Mouse (Mus musculus) left cerebral cortex, adult 11 months (tissue): Measurements from ENCODE around the gene Cox6b1.

ENCODE experiments used
- DNase-seq: peaks from one replicate; pipeline ENCODE4 v3.0.0; 2022; ENCODE audit warnings: low spot score

Gene Cox6b1

DNA sequence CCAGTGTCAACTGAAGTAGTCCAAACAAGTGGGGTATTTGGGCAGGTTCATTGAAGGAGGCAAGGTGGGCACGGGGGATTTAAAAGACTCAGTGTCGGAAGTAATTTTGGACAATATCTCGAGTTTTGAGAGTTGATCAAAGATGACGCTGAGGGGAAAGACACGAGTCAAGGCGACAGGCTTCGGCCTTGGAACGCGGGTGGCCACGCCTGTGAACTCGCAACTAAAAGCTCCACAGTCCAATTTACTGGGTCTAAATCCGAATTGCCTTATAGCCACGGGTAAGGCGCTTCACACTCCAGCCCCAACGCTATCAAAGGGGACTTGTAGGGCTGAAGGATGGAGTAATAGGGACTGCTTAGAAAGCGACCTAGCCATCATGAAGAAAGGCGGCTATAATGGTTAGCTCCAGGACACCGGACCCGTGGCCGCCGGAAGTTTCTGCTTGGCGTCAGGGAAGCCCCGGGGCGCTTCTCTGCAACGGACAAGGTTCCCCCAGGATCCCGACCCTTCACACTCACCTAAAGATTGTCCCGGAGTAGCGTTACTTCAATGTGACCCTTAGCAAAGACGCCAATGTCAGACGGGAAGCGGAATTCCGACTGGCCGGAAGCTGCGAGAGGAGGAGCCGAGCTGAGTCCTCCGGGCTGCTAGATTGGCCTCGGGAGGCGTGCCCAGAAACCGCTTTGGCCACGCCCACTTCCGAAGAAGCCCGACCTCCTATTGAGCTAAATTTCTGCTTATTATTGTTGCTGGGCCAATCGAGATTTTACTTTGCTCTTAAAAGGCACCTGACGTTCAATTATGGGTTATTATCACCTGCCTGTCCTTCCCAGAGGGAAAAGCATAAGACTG lies at the start of gene Cox6b1:
Gene Cox6b1 (minus strand): TSS at position 622 of the 855 bp plus-strand sequence.
- DNase-seq: peak; percentile 81

DNA sequence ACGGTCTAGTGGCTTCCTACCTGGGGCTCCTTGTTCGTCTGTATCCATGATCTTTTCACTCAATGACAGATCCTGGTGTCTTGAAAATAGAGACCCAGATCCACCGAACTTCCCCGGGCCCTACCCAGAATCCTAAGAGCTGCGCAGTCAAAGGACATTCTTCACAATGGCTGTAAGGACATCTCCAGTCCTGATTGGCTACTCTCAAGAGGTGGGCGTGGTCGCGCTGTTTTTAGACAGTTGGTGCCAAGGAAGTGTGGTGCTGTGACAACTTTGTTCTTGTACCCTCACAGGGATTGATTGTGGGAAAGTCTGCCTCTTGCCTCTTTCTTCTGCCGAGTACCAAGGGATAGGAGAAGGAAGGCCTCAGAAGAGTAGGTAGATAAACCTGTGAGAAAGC lies 45.5 kb upstream of the Cox6b1 start, which contains the start of gene Pmis2:
Gene Pmis2 (minus strand): TSS at position 126 of the 400 bp plus-strand sequence.
- no peak for DNase-seq

DNA sequence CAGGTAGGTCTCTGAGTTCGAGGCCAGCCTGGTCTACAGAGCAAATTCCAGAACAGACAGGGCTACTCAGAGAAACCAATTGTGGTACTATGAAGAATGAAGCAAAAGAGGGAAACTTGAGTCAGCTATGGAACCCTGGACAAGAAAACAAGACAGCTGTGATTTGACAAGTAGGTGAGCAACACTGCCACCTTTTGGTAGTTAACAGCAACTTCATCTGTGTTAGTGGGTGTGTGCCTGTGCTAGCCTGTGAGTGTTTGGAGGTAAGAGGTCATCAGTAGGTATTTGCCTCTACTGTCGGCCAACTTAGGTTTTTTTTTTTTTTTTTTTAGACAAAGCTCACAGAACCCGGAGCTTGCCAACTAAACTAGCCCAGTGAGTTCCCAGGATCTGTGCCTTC lies 43.3 kb upstream of the Cox6b1 start:
- DNase-seq: no peak

DNA sequence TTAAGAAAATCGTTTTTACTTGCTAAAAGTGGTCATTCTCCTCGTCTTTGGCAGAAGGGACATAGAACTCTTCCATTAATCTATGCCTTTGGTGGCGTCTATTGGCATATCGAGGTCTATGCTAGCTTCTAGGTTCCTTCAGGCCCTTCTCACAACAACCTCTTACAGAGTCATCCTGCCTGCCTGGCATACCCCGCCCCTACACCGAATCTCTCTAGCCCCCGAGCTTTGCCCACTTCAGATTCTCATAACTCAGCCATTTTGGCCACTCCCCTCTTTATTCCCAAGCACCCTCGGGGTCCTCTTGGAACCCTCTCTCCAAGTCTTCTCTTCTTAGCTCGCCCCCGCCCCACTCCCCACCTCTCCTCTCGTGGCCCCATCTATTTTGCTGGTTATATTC lies 39.4 kb upstream of the Cox6b1 start:
- no peak for DNase-seq

DNA sequence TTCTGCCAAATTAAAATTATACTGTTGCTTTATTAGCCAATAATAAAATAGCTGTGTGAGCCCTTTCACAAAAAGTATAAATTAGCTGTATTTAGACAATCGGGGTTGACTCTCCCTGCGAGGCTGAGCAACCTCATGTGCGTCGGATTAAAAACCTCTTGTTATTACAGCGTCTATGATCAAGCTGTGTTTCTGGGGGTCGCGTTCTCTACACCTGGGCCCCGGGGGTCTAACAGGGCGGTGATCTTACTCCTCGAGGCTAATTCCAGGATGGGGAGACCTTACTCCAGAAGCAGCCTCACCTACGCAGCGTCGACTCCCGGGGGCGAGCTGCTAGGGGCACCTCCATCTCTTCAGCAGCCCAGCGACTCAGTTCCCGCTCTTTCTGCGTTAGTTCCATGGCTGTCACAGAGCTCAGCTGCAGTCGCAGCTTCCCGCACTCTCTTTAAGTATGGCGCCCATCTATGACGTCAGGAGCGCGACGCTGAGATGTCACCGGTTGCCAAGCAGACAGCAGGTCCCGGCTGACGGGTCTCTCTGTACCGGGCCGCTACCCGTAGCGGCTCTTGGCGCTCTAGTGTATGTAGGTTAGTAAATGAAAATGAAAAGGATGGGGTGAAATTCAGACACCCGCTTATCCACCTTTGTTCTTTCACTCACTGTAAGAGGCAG lies 38.7 kb upstream of the Cox6b1 start, which contains the start of gene Haus5:
Gene Haus5 (minus strand): TSS at position 466 of the 672 bp plus-strand sequence.
- peak; percentile 90 for DNase-seq

DNA sequence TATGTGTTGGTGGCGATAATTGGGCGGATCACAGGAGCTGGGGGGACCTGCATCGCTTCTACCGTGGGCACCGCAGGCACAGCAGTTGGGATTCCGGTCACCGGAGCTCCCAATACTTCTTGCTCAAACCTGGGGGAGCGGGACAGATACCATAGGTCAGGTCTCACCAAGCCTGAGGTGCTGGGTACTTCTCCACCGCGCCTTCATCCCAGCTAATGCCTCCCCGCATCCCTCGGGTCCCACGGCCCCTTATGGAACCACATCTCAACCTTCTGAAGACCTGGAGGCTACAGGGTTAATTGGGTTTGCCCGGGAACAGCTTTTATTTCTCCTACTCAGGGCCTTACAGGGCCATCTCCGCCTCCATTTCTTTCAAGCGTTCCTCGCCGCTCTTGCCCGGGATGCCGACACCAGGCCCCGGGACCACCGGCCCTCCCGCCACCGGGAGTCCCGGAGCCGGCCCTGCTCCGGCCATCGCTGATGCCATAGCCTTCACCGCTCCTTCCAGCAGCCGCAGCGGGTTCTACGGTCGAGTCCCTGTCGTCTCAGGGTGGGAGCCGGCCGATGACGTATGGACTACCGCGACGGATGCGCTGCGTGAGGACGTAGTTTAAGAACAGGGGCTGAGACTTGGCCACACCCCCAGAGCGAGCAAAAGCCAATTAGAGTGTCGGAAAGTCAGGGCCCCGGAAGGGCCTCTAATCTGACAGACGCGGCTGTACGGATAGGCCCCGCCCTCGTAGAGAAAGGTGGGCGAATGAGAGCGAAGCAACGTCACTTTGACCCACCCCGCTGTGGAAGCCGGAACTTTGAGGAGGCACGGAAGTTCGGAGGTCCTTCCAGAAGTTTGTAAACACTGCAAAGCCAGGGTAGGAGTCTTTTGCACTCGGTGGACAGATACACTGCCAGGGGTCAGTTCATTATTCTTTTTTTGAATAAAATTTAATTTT lies 23.9 kb upstream of the Cox6b1 start, which contains the start of gene Rbm42:
Gene Rbm42 (minus strand): TSS at position 727 of the 950 bp plus-strand sequence.
- DNase-seq: peak; percentile 99

DNA sequence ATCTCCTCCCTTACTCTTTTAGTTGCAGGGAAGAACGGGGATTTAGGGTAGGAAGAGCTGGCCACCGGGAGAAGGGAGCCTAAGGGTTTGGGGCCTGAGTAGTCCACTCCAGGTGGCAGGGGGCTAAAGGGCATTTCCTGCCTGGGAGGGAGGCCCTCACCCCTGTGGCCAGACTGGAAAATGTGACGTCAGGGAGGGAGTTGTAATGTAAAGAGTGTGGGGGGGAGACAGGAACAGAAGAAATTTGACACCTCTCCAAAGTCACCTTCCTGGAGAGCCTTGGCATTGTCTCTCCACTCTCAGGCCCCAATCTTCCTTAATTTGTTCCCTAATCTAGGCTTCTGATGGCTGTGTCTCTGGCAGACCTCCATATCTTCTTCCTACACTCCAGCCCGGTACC lies 13.1 kb upstream of the Cox6b1 start:
- DNase-seq: no peak

DNA sequence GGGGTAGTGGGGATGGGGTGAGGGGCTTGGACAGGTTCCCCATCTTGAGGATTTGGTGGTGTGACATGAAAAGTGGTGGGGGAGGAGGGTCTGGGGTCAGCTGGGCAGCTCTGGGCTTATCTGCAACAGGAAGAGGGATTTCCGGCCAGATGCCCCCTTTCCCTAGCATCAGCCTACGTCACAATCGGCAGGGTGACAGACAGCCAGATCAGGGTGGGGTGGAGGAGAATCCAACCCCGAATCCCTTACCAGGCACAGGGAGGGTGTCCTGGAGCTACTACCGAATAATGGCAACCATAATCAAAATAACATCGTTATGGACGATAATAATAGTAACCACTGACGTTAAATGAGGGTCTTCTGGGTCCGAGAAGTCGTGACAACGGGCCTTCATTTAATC lies 10.4 kb upstream of the Cox6b1 start:
- no peak for DNase-seq

DNA sequence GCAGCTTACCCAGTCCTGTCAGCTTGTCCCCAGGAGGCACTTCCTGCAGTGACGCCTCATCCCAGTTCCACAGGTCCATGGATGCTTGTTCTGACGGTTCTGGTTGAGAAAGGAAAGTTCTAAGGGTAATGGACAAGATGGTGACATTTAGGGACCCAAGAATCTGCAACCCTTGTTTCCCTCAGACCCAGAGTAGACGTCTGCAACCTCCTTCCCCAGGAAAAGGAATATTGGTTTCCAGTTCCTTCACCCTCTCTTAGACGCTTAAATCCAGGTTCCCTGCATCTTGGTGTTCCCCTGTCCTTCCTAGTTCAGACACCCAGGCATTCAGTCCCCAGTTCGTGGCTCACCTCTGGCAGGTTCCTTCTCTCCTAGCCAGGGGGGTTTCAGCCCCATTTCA lies 9.8 kb upstream of the Cox6b1 start, which contains the start of gene Etv2:
Gene Etv2 (minus strand): TSS at position 101 of the 400 bp plus-strand sequence.
- no peak for DNase-seq

DNA sequence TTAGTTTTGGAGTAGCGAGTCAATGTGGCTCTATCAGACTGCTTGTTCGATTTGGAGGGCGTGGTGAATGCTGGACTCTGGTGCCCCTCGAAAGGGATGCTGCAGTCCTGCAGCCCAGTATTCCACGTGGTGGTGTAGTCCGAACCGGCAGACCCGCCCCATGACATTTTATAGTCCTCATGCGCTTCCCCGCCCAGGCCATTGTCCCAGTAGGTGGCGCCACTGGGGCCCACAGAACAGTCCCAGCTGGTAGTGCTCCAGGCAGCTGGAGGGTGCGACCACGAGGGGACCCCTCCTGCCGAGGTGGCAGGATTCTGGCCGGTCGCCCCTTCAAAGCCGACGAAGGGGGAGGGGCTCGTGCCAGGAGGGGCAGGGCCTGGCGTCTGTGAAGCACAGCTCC lies 8.7 kb upstream of the Cox6b1 start:
- DNase-seq: no peak

DNA sequence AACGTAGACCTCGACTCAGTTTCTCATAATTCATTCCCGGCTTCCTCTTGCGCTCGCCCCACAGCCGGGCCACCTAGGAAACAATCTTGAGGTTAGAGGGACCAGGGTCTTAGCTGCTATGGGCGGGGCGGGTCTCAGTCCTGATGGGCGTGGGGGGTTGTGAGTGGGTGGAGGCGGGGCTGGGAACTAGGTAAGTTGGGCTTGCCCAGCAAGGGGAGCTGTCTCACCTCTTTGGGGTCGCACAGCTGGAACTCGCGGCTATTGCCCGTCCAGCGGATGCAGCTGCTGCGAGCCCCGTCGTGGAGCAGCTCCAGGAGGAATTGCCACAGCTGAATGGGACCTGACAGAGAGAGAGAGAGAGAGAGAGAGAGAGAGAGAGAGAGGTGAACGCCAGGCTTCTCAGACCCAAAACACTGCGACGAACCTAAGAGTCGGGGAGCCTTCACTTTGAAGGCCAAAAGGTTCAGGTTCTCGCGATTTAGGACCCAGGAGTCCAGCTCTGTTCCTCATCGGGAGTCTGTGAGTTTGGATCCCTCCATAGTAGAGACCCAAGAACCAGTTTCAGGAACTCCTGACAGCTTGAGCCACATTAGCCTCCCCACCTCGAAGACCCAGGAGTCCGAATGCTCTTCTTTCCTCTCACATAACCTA lies 7.9 kb upstream of the Cox6b1 start:
- no peak for DNase-seq

DNA sequence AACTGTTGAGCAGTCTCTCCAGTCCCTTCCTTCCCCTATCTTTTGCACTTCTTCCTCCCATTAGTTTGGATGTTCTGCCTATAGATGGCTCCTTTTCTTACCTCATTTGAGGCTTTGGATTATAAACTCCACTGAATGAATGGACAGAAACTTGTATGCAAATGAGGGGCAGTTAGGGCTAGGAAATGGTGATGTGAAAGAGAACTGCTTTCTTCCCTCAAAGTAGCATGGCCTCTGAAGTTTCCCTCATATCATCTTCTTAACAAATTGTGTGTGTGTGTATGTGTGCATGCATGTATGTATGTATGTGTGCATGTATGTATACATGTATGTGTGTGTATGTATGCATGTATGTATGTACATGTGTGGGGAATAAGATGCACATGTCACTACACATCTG lies 3.1 kb upstream of the Cox6b1 start:
- DNase-seq: no peak

DNA sequence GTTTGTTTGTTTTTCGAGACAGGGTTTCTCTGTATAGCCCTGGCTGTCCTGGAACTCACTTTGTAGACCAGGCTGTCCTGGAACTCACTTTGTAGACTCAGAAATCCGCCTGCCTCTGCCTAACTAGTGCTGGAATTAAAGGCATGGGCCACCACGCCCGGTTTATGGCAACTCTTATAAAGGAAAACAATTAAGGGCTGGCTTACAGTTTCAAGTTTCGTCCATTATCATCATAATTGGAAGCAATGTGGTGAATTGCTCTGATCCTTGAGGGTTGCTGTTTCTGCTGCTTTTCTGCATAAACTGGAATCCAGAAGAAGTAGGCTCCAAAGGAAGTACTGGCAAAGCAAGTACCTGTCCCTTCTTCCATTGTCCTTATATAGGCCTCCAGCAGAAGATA lies 696 bp upstream of the Cox6b1 start:
- DNase-seq: no peak

DNA sequence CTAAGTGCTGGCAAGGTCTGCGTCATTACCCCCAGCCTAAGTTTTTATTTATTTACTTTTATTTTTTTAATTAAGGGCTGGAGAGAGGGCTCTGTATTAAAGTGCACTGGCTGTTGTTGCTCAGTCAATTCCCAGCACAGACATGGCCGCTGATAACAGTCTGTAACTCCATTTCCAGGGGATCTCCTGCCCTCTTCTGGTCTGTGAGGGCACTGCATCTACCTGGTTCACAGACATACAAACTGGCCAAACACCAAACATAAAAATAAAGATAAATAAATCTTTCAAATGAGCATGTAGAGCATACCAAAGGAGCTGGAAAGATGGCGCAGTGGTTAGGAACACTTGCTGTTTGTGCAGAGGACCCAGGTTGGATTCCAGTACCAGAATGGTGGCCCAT lies 6.7 kb downstream of the Cox6b1 start:
- DNase-seq: no peak

DNA sequence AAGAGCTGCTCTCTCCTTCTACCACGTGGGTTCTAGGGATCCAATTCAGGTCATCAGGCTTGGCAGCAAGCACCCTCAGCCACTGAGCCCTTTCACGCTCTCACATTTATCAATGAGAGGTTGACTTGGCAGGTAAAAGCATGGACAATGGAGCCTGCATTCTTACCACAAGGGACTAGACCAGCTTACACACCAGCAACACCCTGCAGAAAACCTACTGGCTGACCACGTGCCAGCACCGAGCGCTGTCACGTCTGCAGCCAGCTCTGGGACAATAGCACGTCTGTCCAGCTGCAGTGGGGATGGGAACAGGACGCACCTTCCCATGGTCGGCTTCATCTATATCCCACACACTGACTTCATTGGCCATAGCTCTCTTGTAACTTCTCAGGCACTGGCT lies 7.3 kb downstream of the Cox6b1 start:
- DNase-seq: no peak

DNA sequence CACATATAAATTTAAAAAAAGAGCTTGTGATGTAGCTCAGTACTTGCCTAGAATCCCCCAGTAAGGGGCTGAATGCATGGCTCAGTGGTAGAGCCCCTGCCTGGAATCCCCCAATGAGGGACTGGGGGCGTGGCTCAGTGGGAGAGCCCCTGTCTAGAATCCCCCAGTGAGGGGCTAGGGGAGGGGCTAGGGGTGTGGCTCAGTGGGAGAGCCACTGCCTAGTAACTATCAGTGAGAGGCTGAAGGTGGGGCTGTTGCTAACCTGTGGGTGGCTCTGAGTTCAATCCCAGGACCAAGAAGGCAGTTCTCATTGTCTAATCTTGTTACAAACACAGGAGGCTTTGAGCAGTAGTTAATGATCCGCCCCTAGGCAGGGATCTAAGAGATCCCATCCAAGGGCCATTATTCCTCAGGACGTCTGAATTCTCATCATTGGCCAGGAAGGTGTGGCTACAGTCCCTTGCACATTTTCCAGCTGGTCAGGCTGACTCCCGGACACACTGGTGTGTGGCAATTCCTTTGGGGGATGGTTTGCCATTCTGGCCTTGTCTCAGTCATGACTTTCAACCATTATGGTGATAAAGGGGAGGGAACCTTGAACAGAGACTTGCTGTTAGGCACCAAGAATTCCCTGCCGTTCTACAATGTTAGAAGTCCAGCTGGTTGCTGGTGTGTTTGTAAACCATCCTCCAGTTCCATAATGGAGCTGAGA lies 10.7 kb downstream of the Cox6b1 start:
- DNase-seq: no peak

DNA sequence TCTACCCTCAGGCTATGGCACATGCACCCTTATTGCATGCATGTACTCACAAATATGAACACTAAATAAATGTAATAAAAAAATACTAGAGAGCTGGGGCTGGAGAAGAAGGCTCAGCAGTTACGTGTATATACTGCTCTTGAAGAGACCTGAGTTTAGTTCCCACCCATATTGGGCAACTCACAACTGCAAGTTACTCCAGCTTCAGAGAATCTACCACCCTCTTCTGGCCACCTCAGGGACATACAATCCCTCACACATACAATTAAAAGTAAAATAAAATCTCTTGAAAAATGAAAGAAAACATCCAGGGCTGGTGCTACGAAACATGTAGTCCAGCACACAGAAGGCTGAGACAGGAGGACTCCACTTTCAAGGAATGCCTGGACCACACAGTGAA lies 11.5 kb downstream of the Cox6b1 start:
- DNase-seq: no peak

DNA sequence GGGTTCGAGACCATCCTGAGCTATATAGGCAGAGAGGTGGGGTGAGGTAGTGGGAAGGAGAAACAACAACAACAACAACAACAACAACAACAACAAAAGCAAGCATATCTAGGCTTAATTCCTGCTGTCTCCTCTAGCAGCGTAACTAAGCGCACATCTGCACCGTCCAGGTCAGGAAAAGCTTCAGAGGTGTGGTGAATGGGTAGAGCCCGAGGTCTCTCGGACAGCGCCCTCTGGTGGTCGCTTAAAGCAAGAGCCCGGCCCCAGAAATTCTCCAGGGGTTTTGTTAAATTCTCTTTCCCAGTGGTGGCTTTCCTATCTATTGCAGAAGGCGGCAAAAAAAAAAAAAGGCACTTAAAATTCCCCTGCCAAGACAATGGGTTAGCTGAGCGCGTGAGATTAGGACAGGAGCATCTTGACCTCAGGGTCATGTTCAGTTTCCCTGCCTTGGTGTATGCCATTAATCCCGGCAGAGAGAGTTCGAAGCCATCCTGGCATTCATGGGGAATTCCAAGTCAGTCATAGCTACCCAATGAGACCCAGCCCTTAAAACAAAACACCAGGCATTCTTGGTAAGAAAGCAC lies 12.3 kb downstream of the Cox6b1 start:
- no peak for DNase-seq

DNA sequence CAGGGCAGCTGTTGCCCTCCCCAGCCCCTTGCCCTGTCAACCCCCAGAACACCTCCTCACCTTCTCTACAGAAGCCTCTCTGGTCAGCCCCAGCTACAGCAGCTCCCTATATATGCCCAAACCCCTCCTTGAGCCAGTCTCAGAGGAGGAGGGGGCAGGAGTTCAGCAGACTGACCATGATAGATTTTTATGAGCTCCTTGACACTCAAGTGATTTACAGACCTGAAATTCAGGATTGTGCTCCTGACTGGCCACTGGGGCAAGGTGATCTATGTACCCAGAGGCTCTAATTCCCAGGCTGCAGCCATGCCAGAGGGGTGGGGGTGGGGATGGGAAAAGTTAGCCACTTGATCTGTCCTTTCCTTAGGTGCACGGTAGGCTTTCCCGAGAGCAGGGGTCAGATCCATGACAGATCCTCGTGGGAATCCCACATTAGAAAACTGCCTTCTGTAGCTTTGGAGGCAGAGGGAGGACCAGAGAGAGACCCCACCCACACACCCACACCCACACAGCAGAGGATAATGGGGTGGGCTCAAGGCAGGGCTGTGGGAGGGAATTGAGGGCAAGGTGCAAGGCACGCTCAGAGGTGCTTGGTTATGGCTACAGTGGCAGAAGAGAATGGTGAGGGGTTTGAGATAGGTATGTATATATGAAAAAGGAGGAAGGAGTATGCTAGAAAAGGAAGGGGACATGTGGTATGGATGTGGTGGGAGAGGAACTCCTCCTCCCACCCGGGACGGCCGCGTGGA lies 13.1 kb downstream of the Cox6b1 start, which contains the start of gene Upk1a:
Gene Upk1a (minus strand): TSS at position 194 of the 749 bp plus-strand sequence.
- no peak for DNase-seq

DNA sequence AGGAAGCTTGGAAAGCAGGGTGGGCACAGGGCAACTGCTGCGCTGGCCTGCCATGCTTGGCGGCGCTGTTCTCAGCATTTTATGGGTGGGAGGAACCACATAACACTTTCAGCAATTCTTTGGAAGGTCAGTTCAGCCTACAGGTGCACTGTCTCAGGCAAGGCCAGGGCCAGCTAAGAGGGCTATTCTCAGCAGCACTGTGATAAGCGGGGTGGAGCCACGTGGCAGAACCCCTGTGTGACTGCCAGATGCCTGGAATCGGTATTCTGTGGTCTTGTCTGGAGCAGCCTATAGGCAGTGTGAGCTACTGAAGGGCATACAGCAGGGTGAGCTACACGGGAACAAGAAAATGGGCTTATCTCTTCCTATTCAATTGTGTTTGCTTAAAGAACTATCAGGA lies 15.9 kb downstream of the Cox6b1 start:
- DNase-seq: no peak
